Mouse (Mus musculus): ENCODE measurements around the gene Tmem238.

Tmem238 gene

GRCm38 (mm10) chr7:4746326-4746980 is 43.0 kb downstream of the Tmem238 start:
- DNase-seq = no peak

GRCm38 (mm10) chr7:4744886-4745285 is 44.6 kb downstream of the Tmem238 start:
- DNase-seq = no peak

GRCm38 (mm10) chr7:4743354-4743753 is 46.1 kb downstream of the Tmem238 start:
- DNase-seq = no peak

GRCm38 (mm10) chr7:4742482-4742819 is 47.0 kb downstream of the Tmem238 start:
- no peak for DNase-seq

GRCm38 (mm10) chr7:4741672-4742481 is 47.6 kb downstream of the Tmem238 start:
- no peak for DNase-seq

- DNase-seq = peak; percentile 37
Measured at GRCm38 (mm10) chr7:4741151-4741550, 48.3 kb downstream of the Tmem238 start.

GRCm38 (mm10) chr7:4740309-4740727 is 49.1 kb downstream of the Tmem238 start:
- DNase-seq = no peak

GRCm38 (mm10) chr7:4739544-4740275 is 49.7 kb downstream of the Tmem238 start, which contains the start of gene Kmt5c:
Kmt5c (plus strand) TSS chr7:4740115.
- peak; percentile 92 for DNase-seq

GRCm38 (mm10) chr7:4739041-4739543 is 50.4 kb downstream of the Tmem238 start:
- DNase-seq = no peak
